Mouse (Mus musculus): Measurements from ENCODE around the gene Neurl1a. TPM values are rescaled to one million over a fixed set of nuclear protein-coding genes. Genes with fewer than 3 reads are reported as not detected.
"Not testable (repeated sequence)": the region's sequence is repeated elsewhere in the genome, so short reads cannot be mapped to it uniquely, and the experiment has no call there.

The Neurl1a gene
- total RNA-seq, 1 experiment = 10.2 TPM

GRCm38 (mm10) chr19:47135568-47135967, 43.1 kb upstream of the Neurl1a start:
- in situ Hi-C loops (cut with MboI; ENCODE audit: low sequenced_read_pairs in 2 of 2, unreplicated experiment in 2 of 2) = no loop called here
- H3K9ac ChIP-seq (ENCODE audit: insufficient read depth, low read depth, low read length, poor library complexity, severe bottlenecking) = peak overlapping the region; percentile 43
- H3K36me3 ChIP-seq (ENCODE audit: control insufficient read depth, insufficient read depth, low read length, poor library complexity, severe bottlenecking) = peaks cover 10% of the 10 kb centered on the region
- no peak for DNase-seq (ENCODE audit: low read depth, low spot score)
- H3K4me1 ChIP-seq (ENCODE audit: control insufficient read depth in 2 of 2, insufficient read depth in 2 of 2, low read length in 2 of 2, poor library complexity in 1 of 2) = peaks cover 10 to 35% of the 10 kb centered on the region in 2 experiments
- TF ChIP-seq MAFK (IDR thresholded peaks at IDR 0.05; ENCODE audit: insufficient read depth, low read depth, low read length) = no peak
- TF ChIP-seq ZC3H11A (IDR thresholded peaks at IDR 0.05; ENCODE audit: borderline replicate concordance, low read depth, low read length) = no peak
- no peak for TF ChIP-seq ZNF384 (IDR thresholded peaks at IDR 0.05; ENCODE audit: low read depth, low read length)
- no peak for TF ChIP-seq CHD2 (IDR thresholded peaks at IDR 0.05; ENCODE audit: low read depth, low read length)
- TF ChIP-seq HCFC1 (IDR thresholded peaks at IDR 0.05; ENCODE audit: borderline replicate concordance, insufficient read depth, low read length) = no peak
- H3K4me3 ChIP-seq (ENCODE audit: insufficient read depth in 1 of 2, low read depth in 1 of 2, low read length in 2 of 2, poor library complexity in 1 of 2, severe bottlenecking in 1 of 2) = peak overlapping the region; percentile 46 to 54
- H3K27ac ChIP-seq (ENCODE audit: insufficient read depth, low read depth, low read length, poor library complexity, severe bottlenecking) = no peak overlapping the region
- H3K9me3 ChIP-seq (ENCODE audit: control insufficient read depth, insufficient read depth, low read depth, low read length) = no peaks in the 10 kb centered on the region

- Histone ChIP-seq H3K9ac (ENCODE audit: insufficient read depth, low read depth, low read length, poor library complexity, severe bottlenecking) (no peak overlapping the region), H3K9me3 (ENCODE audit: control insufficient read depth, insufficient read depth, low read depth, low read length) (no peaks in the 10 kb centered on the region), H3K4me1 (ENCODE audit: control insufficient read depth in 2 of 2, insufficient read depth in 2 of 2, low read length in 2 of 2, poor library complexity in 1 of 2) (peaks cover 10 to 35% of the 10 kb centered on the region in 2 experiments), H3K27ac (ENCODE audit: insufficient read depth, low read depth, low read length, poor library complexity, severe bottlenecking) (no peak overlapping the region), H3K4me3 (ENCODE audit: insufficient read depth in 1 of 2, low read depth in 1 of 2, low read length in 2 of 2, poor library complexity in 1 of 2, severe bottlenecking in 1 of 2) (peak overlapping the region in 1 of 2 experiments; percentile 46; a peak in 1 of 4 replicates), H3K36me3 (ENCODE audit: control insufficient read depth, insufficient read depth, low read length, poor library complexity, severe bottlenecking) (peaks cover 8% of the 10 kb centered on the region)
- DNase-seq (ENCODE audit: low read depth, low spot score) = no peak
- in situ Hi-C loops (cut with MboI; ENCODE audit: low sequenced_read_pairs in 2 of 2, unreplicated experiment in 2 of 2) = no loop called here
- TF ChIP-seq ZNF384 (IDR thresholded peaks at IDR 0.05; ENCODE audit: low read depth, low read length) (no peak), MAFK (IDR thresholded peaks at IDR 0.05; ENCODE audit: insufficient read depth, low read depth, low read length) (no peak), CHD2 (IDR thresholded peaks at IDR 0.05; ENCODE audit: low read depth, low read length) (no peak)
Observed at GRCm38 (mm10) chr19:47136170-47136569, 42.5 kb upstream of the Neurl1a start.

DNA sequence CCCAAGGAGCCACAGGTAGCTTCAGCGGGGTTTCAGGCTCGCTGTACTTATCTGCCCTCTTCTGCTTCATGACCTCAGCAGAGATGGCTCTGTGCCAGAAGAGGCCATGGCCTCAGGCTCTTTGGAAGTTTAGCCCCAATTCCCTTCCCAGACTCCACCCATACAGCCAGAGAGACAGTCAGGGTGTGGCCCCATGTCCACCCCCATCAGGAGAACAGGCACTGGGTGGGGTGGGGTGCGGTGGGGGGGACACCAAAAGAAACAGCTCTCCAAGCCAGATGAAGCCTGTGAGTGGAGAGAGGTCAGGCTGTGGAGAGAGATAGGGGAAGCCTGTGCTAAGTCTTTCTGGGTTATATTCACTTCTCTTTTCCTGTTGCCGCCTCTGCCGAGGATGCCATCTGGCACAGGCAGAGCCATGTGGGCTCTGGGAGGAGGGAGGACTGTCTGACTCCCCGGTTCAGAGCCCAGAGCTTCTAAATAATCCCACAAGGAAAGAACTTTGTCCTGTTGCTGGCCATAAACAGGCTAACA, 41.5 kb upstream of the Neurl1a start:
- Histone ChIP-seq H3K9ac (ENCODE audit: insufficient read depth, low read depth, low read length, poor library complexity, severe bottlenecking) (peak overlapping the region; percentile 68; the same call in 1 of the 2 replicates), H3K4me3 (ENCODE audit: insufficient read depth in 1 of 2, low read depth in 1 of 2, low read length in 2 of 2, poor library complexity in 1 of 2, severe bottlenecking in 1 of 2) (peak overlapping the region in 1 of 2 experiments; percentile 54; a peak in 2 of 4 replicates), H3K36me3 (ENCODE audit: control insufficient read depth, insufficient read depth, low read length, poor library complexity, severe bottlenecking) (peaks cover 2% of the 10 kb centered on the region; the same call in 1 of the 2 replicates), H3K27ac (ENCODE audit: insufficient read depth, low read depth, low read length, poor library complexity, severe bottlenecking) (no peak overlapping the region), H3K4me1 (ENCODE audit: control insufficient read depth in 2 of 2, insufficient read depth in 2 of 2, low read length in 2 of 2, poor library complexity in 1 of 2) (peaks cover 10 to 35% of the 10 kb centered on the region in 2 experiments), H3K9me3 (ENCODE audit: control insufficient read depth, insufficient read depth, low read depth, low read length) (no peaks in the 10 kb centered on the region)
- TF ChIP-seq HCFC1 (IDR thresholded peaks at IDR 0.05; ENCODE audit: borderline replicate concordance, insufficient read depth, low read length) = no peak
- TF ChIP-seq CHD2 (IDR thresholded peaks at IDR 0.05; ENCODE audit: low read depth, low read length) = no peak
- no peak for TF ChIP-seq MAFK (IDR thresholded peaks at IDR 0.05; ENCODE audit: insufficient read depth, low read depth, low read length)
- no peak for TF ChIP-seq ZNF384 (IDR thresholded peaks at IDR 0.05; ENCODE audit: low read depth, low read length)
- TF ChIP-seq ZC3H11A (IDR thresholded peaks at IDR 0.05; ENCODE audit: borderline replicate concordance, low read depth, low read length) = no peak
- DNase-seq (ENCODE audit: low read depth, low spot score) = peak; percentile 75
- in situ Hi-C loops (cut with MboI; ENCODE audit: low sequenced_read_pairs in 2 of 2, unreplicated experiment in 2 of 2) = no loop called here

DNA sequence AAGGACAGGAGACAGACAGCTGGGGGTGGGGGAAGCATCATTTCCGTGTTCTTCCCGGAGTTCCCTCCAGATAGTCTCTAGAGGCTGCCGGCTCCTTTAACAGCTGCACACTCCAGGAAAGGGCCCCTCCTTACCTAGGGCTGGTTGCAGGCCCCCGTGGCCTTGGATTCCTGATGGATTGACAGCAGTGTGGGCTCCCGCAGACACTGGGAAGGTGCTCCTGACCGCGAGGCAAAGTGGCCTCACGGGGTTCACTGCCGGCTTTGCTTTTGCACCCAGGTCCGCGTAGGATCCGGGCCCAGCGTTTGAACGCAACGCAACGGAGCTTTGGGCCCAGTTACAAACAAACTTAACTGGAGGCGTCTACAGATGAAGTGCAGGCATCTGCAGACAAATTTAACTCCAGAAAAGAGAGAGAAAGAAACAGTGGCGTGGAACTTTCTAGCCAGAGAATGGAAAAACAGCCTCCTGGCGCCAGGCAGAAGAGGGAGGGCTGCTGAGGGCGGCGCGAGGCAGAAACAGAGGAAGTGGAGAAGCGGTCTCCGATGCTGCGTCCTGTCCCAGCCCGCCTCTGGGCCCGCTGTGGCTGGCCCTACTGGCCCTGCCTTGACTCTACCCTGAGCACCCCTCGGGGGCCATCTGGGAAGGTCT, 40.7 kb upstream of the Neurl1a start, which contains the start of gene Calhm2:
Calhm2 (minus strand) TSS at position 524 of the 651 bp plus-strand sequence.
- in situ Hi-C loops (cut with MboI; ENCODE audit: low sequenced_read_pairs in 2 of 2, unreplicated experiment in 2 of 2) = no loop called here

GRCm38 (mm10) chr19:47139611-47140010, 39.0 kb upstream of the Neurl1a start:
- in situ Hi-C loops (cut with MboI; ENCODE audit: low sequenced_read_pairs in 2 of 2, unreplicated experiment in 2 of 2); H3K9me3 ChIP-seq (ENCODE audit: control insufficient read depth, insufficient read depth, low read depth, low read length); H3K36me3 ChIP-seq (ENCODE audit: control insufficient read depth, insufficient read depth, low read length, poor library complexity, severe bottlenecking); H3K27ac ChIP-seq (ENCODE audit: insufficient read depth, low read depth, low read length, poor library complexity, severe bottlenecking); H3K9ac ChIP-seq (ENCODE audit: insufficient read depth, low read depth, low read length, poor library complexity, severe bottlenecking); DNase-seq (ENCODE audit: low read depth, low spot score); H3K4me3 ChIP-seq (ENCODE audit: insufficient read depth in 1 of 2, low read depth in 1 of 2, low read length in 2 of 2, poor library complexity in 1 of 2, severe bottlenecking in 1 of 2): not testable (repeated sequence)
- peaks cover 10 to 37% of the 10 kb centered on the region in 2 experiments for H3K4me1 ChIP-seq (ENCODE audit: control insufficient read depth in 2 of 2, insufficient read depth in 2 of 2, low read length in 2 of 2, poor library complexity in 1 of 2)

More for the DNA sequence above, 40.7 kb upstream of the Neurl1a start, which contains the start of gene Calhm2:
- no peaks in the 10 kb centered on the region for H3K9me3 ChIP-seq (ENCODE audit: control insufficient read depth, insufficient read depth, low read depth, low read length)
- peaks cover under 1% of the 10 kb centered on the region; the same call in 1 of the 2 replicates for H3K36me3 ChIP-seq (ENCODE audit: control insufficient read depth, insufficient read depth, low read length, poor library complexity, severe bottlenecking)
- peaks cover 10 to 32% of the 10 kb centered on the region in 2 experiments for H3K4me1 ChIP-seq (ENCODE audit: control insufficient read depth in 2 of 2, insufficient read depth in 2 of 2, low read length in 2 of 2, poor library complexity in 1 of 2)
- H3K27ac ChIP-seq (ENCODE audit: insufficient read depth, low read depth, low read length, poor library complexity, severe bottlenecking) = no peak within 1 kb of the TSS
- H3K4me3 ChIP-seq (ENCODE audit: insufficient read depth in 1 of 2, low read depth in 1 of 2, low read length in 2 of 2, poor library complexity in 1 of 2, severe bottlenecking in 1 of 2) = peak within 1 kb of the TSS; percentile 54 to 55
- no peak for DNase-seq (ENCODE audit: low read depth, low spot score)
- TF ChIP-seq ZNF384 (IDR thresholded peaks at IDR 0.05; ENCODE audit: low read depth, low read length) = no peak
- no peak for TF ChIP-seq HCFC1 (IDR thresholded peaks at IDR 0.05; ENCODE audit: borderline replicate concordance, insufficient read depth, low read length)
- TF ChIP-seq CHD2 (IDR thresholded peaks at IDR 0.05; ENCODE audit: low read depth, low read length) = no peak
- no peak for TF ChIP-seq ZC3H11A (IDR thresholded peaks at IDR 0.05; ENCODE audit: borderline replicate concordance, low read depth, low read length)
- no peak for TF ChIP-seq MAFK (IDR thresholded peaks at IDR 0.05; ENCODE audit: insufficient read depth, low read depth, low read length)
- H3K9ac ChIP-seq (ENCODE audit: insufficient read depth, low read depth, low read length, poor library complexity, severe bottlenecking) = peak within 1 kb of the TSS; percentile 68
